Mouse (Mus musculus): ENCODE data around the gene Hist1h2bh.

DNA sequence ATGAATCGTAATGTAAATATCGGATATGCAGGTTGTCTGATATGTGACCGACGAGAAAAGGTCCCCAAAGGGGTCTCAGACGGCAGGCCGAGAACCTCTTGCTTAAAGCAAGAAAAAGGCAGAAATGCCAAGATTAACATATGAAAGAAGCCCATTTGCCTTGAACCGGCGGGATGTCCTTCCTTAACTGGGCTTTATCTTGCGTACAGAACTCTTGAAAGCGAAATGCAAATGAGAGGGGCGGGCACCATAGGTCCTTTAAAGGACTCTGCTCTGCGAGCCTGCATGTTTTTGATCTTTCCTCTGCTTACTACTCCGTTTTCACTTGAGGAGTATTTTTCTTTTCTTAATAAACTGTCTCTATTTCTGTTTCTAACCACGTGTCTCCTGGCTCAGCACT lies 51.2 kb downstream of the Hist1h2bh start:
- no peak for TF ChIP-seq CTCF (IDR thresholded peaks at IDR 0.05; ENCODE audit: extremely low read depth, insufficient read length, insufficient replicate concordance, low read depth, low read length)
- TF ChIP-seq POLR2A (IDR thresholded peaks at IDR 0.05; ENCODE audit: low read depth, low read length), result no peak
